Mouse (Mus musculus) forebrain, embryonic 15.5 days (tissue): ENCODE results near the gene Znrf2. TPM values are rescaled to one million over a fixed set of nuclear protein-coding genes. Genes with fewer than 3 reads are reported as not detected.

Source experiments
- ATAC-seq: fragments of 200-750 bp; cut with Nextera tagmentation; replicated peaks from 2 replicates; pipeline ENCODE4 v1.8.0; 2017; ENCODE audit warnings: mild to moderate bottlenecking, moderate TSS enrichment, moderate library complexity
- H3K27ac ChIP-seq: fragments of 300-500 bp; sonication (generic); replicated peaks from 2 replicates; pipeline ENCODE4 v1.5.1; 2015; ENCODE audit warnings: mild to moderate bottlenecking, inconsistent platforms
- H3K27me3 ChIP-seq: fragments of 300-500 bp; sonication (generic); 2 replicates; pipeline ENCODE4 v1.6.1; 2015; ENCODE audit warnings: inconsistent platforms
- H3K36me3 ChIP-seq: fragments of 300-500 bp; sonication (generic); 2 replicates; pipeline ENCODE4 v1.6.1; 2015; ENCODE audit warnings: mild to moderate bottlenecking, inconsistent platforms
- H3K4me1 ChIP-seq: fragments of 300-500 bp; sonication (generic); 2 replicates; pipeline ENCODE4 v1.6.1; 2015; ENCODE audit warnings: inconsistent platforms
- H3K4me2 ChIP-seq: fragments of 300-500 bp; sonication (generic); replicated peaks from 2 replicates; pipeline ENCODE4 v1.6.1; 2015; ENCODE audit warnings: mild to moderate bottlenecking, inconsistent platforms
- H3K4me3 ChIP-seq: fragments of 300-500 bp; sonication (generic); 2 replicates; pipeline ENCODE4 v1.5.1; 2015; ENCODE audit warnings: mild to moderate bottlenecking, inconsistent platforms
- H3K9ac ChIP-seq: fragments of 300-500 bp; sonication (generic); replicated peaks from 2 replicates; pipeline ENCODE4 v1.6.1; 2015; ENCODE audit warnings: mild to moderate bottlenecking, inconsistent platforms
- H3K9me3 ChIP-seq: fragments of 300-500 bp; sonication (generic); 2 replicates; pipeline ENCODE4 v1.6.1; 2016; ENCODE audit warnings: inconsistent platforms
- WGBS: fragments of 180-500 bp; shearing (Covaris S2); methylation state at CpG from one replicate; pipeline ENCODE4 v1.1.7; 2015; ENCODE audit warnings: mixed read lengths; 5-methylcytosine and 5-hydroxymethylcytosine counted together
- polyA plus RNA-seq: library from polyadenylated mRNA; unstranded; fragments of >200 nt; fragmentation: Nextera tagmentation; extraction: Ambion mirVana; gene quantifications from 2 replicates; pipeline ENCODE4 v1.2.1, GENCODE M21; 2015

Gene Znrf2
- polyA plus RNA-seq, 1 experiment from 2014 or later = 22.0 TPM

- Histone ChIP-seq H3K4me3 (no peak overlapping the region), H3K27ac (no peak overlapping the region), H3K9me3 (no peaks in the 10 kb centered on the region), H3K27me3 (no peaks in the 10 kb centered on the region), H3K9ac (no peak overlapping the region), H3K4me1 (no peaks in the 10 kb centered on the region), H3K4me2 (no peak overlapping the region), H3K36me3 (no peaks in the 10 kb centered on the region)
- 93% methylated on average over 12 of the region's 12 CpGs for WGBS
- ATAC-seq = no peak
These were observed 115.8 kb downstream of the Znrf2 start for GRCm38 (mm10) chr6:54932526-54932925.

GRCm38 (mm10) chr6:54933216-54933615 lies 116.5 kb downstream of the Znrf2 start:
- 77% methylated on average over 5 of the region's 5 CpGs for WGBS
- no peak overlapping the region for H3K4me2 ChIP-seq
- no peaks in the 10 kb centered on the region for H3K4me1 ChIP-seq
- H3K36me3 ChIP-seq = no peaks in the 10 kb centered on the region
- H3K27ac ChIP-seq = no peak overlapping the region
- no peak for ATAC-seq
- no peak overlapping the region for H3K4me3 ChIP-seq
- no peak overlapping the region for H3K9ac ChIP-seq
- no peaks in the 10 kb centered on the region for H3K27me3 ChIP-seq
- H3K9me3 ChIP-seq = no peaks in the 10 kb centered on the region

- Histone ChIP-seq H3K4me2 (no peak overlapping the region), H3K27ac (no peak overlapping the region), H3K9me3 (no peaks in the 10 kb centered on the region), H3K4me3 (no peak overlapping the region), H3K36me3 (no peaks in the 10 kb centered on the region), H3K27me3 (no peaks in the 10 kb centered on the region), H3K9ac (no peak overlapping the region), H3K4me1 (no peaks in the 10 kb centered on the region)
- ATAC-seq = no peak
- 81% methylated on average over 3 of the region's 3 CpGs for WGBS
These were observed 117.2 kb downstream of the Znrf2 start for GRCm38 (mm10) chr6:54933866-54934265.

- Histone ChIP-seq H3K9ac (no peak overlapping the region), H3K4me3 (no peak overlapping the region), H3K36me3 (no peaks in the 10 kb centered on the region), H3K4me1 (no peaks in the 10 kb centered on the region), H3K4me2 (no peak overlapping the region), H3K9me3 (no peaks in the 10 kb centered on the region), H3K27me3 (no peaks in the 10 kb centered on the region), H3K27ac (no peak overlapping the region)
- 89% methylated on average over 8 of the region's 8 CpGs for WGBS
- no peak for ATAC-seq
These were observed 117.6 kb downstream of the Znrf2 start for GRCm38 (mm10) chr6:54934313-54934712.

GRCm38 (mm10) chr6:54934930-54935329 lies 118.2 kb downstream of the Znrf2 start:
- H3K4me1 ChIP-seq = no peaks in the 10 kb centered on the region
- no peaks in the 10 kb centered on the region for H3K27me3 ChIP-seq
- H3K36me3 ChIP-seq = no peaks in the 10 kb centered on the region
- H3K4me2 ChIP-seq = no peak overlapping the region
- no peak overlapping the region for H3K27ac ChIP-seq
- H3K9me3 ChIP-seq = no peaks in the 10 kb centered on the region
- H3K9ac ChIP-seq = no peak overlapping the region
- no peak overlapping the region for H3K4me3 ChIP-seq
- 85% methylated on average over 5 of the region's 5 CpGs for WGBS
- no peak for ATAC-seq

GRCm38 (mm10) chr6:54936496-54936895 lies 119.8 kb downstream of the Znrf2 start:
- H3K9me3 ChIP-seq = no peaks in the 10 kb centered on the region
- no peaks in the 10 kb centered on the region for H3K36me3 ChIP-seq
- no peaks in the 10 kb centered on the region for H3K27me3 ChIP-seq
- H3K4me1 ChIP-seq = no peaks in the 10 kb centered on the region
- H3K27ac ChIP-seq = no peak overlapping the region
- H3K4me2 ChIP-seq = no peak overlapping the region
- ATAC-seq = no peak
- no peak overlapping the region for H3K4me3 ChIP-seq
- WGBS = 73% methylated on average over 2 of the region's 2 CpGs
- no peak overlapping the region for H3K9ac ChIP-seq

- ATAC-seq = no peak
- Histone ChIP-seq H3K36me3 (no peaks in the 10 kb centered on the region), H3K27me3 (0 out of 2 replicates have a peak, but pooled peaks cover 3% of the 10 kb centered on the region), H3K4me3 (no peak overlapping the region), H3K9me3 (no peaks in the 10 kb centered on the region), H3K27ac (no peak overlapping the region), H3K4me2 (no peak overlapping the region), H3K4me1 (no peaks in the 10 kb centered on the region), H3K9ac (no peak overlapping the region)
- WGBS = 70% methylated on average over 4 of the region's 4 CpGs
These were observed 122.9 kb downstream of the Znrf2 start for GRCm38 (mm10) chr6:54939631-54940030.

GRCm38 (mm10) chr6:54940126-54940525 lies 123.4 kb downstream of the Znrf2 start:
- H3K27ac ChIP-seq = no peak overlapping the region
- H3K36me3 ChIP-seq = no peaks in the 10 kb centered on the region
- H3K27me3 ChIP-seq = 0 out of 2 replicates have a peak, but pooled peaks cover 4% of the 10 kb centered on the region
- H3K9ac ChIP-seq = no peak overlapping the region
- H3K4me3 ChIP-seq = no peak overlapping the region
- H3K9me3 ChIP-seq = no peaks in the 10 kb centered on the region
- H3K4me1 ChIP-seq = no peaks in the 10 kb centered on the region
- no peak for ATAC-seq
- no peak overlapping the region for H3K4me2 ChIP-seq
- WGBS = 64% methylated on average over 7 of the region's 7 CpGs

GRCm38 (mm10) chr6:54941149-54941548 lies 124.4 kb downstream of the Znrf2 start:
- Histone ChIP-seq H3K4me3 (no peak overlapping the region), H3K4me2 (no peak overlapping the region), H3K27ac (no peak overlapping the region), H3K27me3 (0 out of 2 replicates have a peak, but pooled peaks cover 4% of the 10 kb centered on the region), H3K9me3 (no peaks in the 10 kb centered on the region), H3K4me1 (no peaks in the 10 kb centered on the region), H3K9ac (no peak overlapping the region), H3K36me3 (no peaks in the 10 kb centered on the region)
- ATAC-seq = no peak
- WGBS = 90% methylated on average over 6 of the region's 6 CpGs

Other genes starting within 250 kb of the Znrf2 start
- 9.6 and 10.2 TPM in 2 replicates for gene Plekha8, start 221.8 kb upstream of the Znrf2 start, polyA plus RNA-seq
- 6.6 and 7.4 TPM in 2 replicates for gene Fkbp14, start 219.6 kb upstream of the Znrf2 start, polyA plus RNA-seq
- gene Mturn, start 135.3 kb upstream of the Znrf2 start, polyA plus RNA-seq = 121 and 129 TPM in 2 replicates
- gene Nod1, start 155.7 kb downstream of the Znrf2 start, polyA plus RNA-seq = 1.8 and 1.9 TPM in 2 replicates
- 13.3 and 15.5 TPM in 2 replicates for gene Ggct, start 176.0 kb downstream of the Znrf2 start, polyA plus RNA-seq
- 218 and 219 TPM in 2 replicates for gene Gars, start 221.1 kb downstream of the Znrf2 start, polyA plus RNA-seq